Mouse (Mus musculus) liver, embryonic 11.5 days (tissue): ENCODE results near the gene Mxra7. TPM values are rescaled to one million over a fixed set of nuclear protein-coding genes. Genes with fewer than 3 reads are reported as not detected.
"Not testable (repeated sequence)": the region's sequence is repeated elsewhere in the genome, so short reads cannot be mapped to it uniquely, and the experiment has no call there.

ENCODE experiments used
- ATAC-seq: fragments of 200-750 bp; cut with Nextera tagmentation; replicated peaks from 2 replicates; pipeline ENCODE4 v1.8.0; 2017; ENCODE audit warnings: moderate number of reproducible peaks, mild to moderate bottlenecking, moderate TSS enrichment, moderate library complexity; ENCODE audit not compliant: low FRiP score
- DNase-seq: peaks from one replicate; pipeline ENCODE4 v3.0.0-alpha.2; 2017; ENCODE audit warnings: low spot score
- H3K27ac ChIP-seq: fragments of 300-500 bp; sonication (generic); 2 replicates; pipeline ENCODE4 v1.5.1; 2014; ENCODE audit warnings: mild to moderate bottlenecking, low read depth, low read length, control low read depth
- H3K27me3 ChIP-seq: fragments of 300-500 bp; sonication (generic); replicated peaks from 2 replicates; pipeline ENCODE4 v1.6.1; 2014; ENCODE audit warnings: low read length, mixed read lengths; ENCODE audit not compliant: control insufficient read depth, insufficient read depth
- H3K36me3 ChIP-seq: fragments of 300-500 bp; sonication (generic); 2 replicates; pipeline ENCODE4 v1.6.1; 2014; ENCODE audit warnings: mild to moderate bottlenecking, low read length, moderate library complexity, mixed read lengths; ENCODE audit not compliant: control insufficient read depth, insufficient read depth
- H3K4me1 ChIP-seq: fragments of 300-500 bp; sonication (generic); replicated peaks from 2 replicates; pipeline ENCODE4 v1.6.1; 2014; ENCODE audit warnings: low read length, mixed read lengths; ENCODE audit not compliant: control insufficient read depth, insufficient read depth
- H3K4me2 ChIP-seq: fragments of 300-500 bp; sonication (generic); 2 replicates; pipeline ENCODE4 v1.6.1; 2014; ENCODE audit warnings: mild to moderate bottlenecking, control low read depth, moderate library complexity
- H3K4me3 ChIP-seq: fragments of 300-500 bp; sonication (generic); 2 replicates; pipeline ENCODE4 v1.5.1; 2014; ENCODE audit warnings: low read depth, low read length, control low read depth
- H3K9ac ChIP-seq: fragments of 300-500 bp; sonication (generic); 2 replicates; pipeline ENCODE4 v1.6.1; 2014; ENCODE audit warnings: low read depth, low read length, control low read depth
- H3K9me3 ChIP-seq: fragments of 300-500 bp; sonication (generic); 2 replicates; pipeline ENCODE4 v1.6.1; 2016; ENCODE audit warnings: low read length, inconsistent platforms, mixed read lengths; ENCODE audit not compliant: control insufficient read depth
- WGBS: fragments of 180-500 bp; shearing (Covaris S2); extraction: QIAGEN DNeasy Blood & Tissue Kit; methylation state at CpG from one replicate; pipeline ENCODE4 v1.1.7; 2014; 5-methylcytosine and 5-hydroxymethylcytosine counted together
- polyA plus RNA-seq: library from polyadenylated mRNA; unstranded; fragments of >200 nt; fragmentation: Nextera tagmentation; extraction: Ambion mirVana; gene quantifications from 2 replicates; pipeline ENCODE4 v1.2.1, GENCODE M21; 2014

Mxra7 gene
- polyA plus RNA-seq, 1 experiment from 2014 or later, result 9.3 TPM

DNA sequence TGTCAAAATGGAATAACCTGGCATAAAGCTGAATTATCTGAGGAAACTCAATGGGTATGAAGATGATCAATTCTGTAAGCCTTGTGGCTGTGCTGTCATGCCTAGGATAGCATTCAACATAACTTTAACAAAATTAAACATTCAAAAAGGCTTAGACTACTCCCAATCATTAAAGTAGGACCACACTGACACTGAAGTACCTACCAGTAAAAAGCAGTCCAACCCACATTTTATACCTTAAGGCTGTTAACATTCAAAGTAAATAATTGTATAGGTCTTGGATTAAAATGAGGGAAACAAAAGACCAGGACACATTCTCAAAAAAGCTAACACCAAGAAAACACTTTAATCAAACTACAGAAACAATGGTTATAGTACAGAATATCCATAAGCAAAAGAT is 21.7 kb upstream of the Mxra7 start:
- Histone ChIP-seq H3K4me2 (peak overlapping the region; percentile 41), H3K36me3 (peaks cover 21% of the 10 kb centered on the region), H3K27ac (no peak overlapping the region), H3K4me1 (peaks cover 15% of the 10 kb centered on the region), H3K9me3 (no peaks in the 10 kb centered on the region), H3K4me3 (0 out of 2 replicates have a peak overlapping the region, but pooled peaks have one; percentile 17), H3K27me3 (no peaks in the 10 kb centered on the region), H3K9ac (no peak overlapping the region)
- ATAC-seq, result no peak
- no peak for DNase-seq

DNA sequence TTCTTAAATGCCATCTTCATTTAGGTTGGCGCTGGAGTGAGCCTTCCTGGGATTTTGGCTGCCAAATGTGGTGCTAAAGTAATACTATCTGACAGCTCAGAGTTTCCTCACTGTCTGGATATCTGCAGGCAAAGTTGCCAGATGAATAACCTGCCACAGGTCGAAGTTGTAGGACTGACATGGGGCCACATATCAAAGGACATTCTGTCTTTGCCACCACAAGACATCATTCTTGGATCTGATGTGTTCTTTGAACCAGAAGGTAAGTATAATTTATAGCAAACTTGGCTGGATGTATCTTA is 21.0 kb upstream of the Mxra7 start:
- peak overlapping the region; percentile 17 for H3K4me3 ChIP-seq
- H3K36me3 ChIP-seq, result peaks cover 21% of the 10 kb centered on the region
- not testable (repeated sequence) for H3K9ac ChIP-seq, H3K4me2 ChIP-seq, DNase-seq, ATAC-seq, H3K27ac ChIP-seq, H3K27me3 ChIP-seq, H3K9me3 ChIP-seq
- H3K4me1 ChIP-seq, result peaks cover 14% of the 10 kb centered on the region
- whole genome bisulfite sequencing, result 60% methylated on average over 2 of the region's 2 CpGs

DNA sequence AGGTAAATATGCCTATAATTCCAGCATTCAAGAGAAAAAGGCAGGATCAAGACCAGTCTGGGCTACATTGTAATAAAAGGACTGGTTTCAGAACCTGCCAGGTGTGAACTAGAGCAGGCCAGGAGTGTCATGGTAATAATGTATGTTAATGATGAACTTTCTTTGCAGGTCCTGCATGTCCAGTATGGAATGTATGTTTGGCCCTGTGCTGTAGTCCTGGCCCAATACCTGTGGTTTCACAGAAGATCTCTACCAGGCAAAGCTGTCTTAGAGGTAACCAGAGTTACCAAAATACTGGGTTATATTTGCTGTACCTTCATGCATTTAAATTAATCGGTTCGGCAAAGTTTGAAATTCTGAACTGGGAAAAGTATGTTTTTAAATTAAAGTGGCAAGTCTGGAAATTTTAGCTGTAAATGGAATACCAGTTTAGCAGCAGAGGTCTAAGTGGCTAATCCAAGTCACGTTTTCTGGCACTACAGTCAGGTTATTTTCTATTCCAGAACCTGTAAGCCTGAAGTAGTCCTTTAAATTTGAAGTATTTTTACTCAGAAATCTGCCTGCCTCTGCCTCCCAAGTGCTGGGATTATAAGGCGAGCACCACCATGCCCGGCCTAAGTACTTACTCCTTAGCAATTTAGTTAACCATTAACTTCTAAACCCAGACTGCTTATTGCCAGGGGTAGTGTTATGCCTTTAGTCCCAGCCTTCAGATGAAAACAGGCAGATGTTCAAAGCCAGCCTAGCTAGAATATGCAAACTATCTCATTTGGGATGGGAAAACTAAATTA is 20.4 kb upstream of the Mxra7 start:
- Histone ChIP-seq H3K9me3 (no peaks in the 10 kb centered on the region), H3K4me2 (no peak overlapping the region), H3K4me1 (peaks cover 14% of the 10 kb centered on the region), H3K27ac (no peak overlapping the region), H3K27me3 (no peaks in the 10 kb centered on the region), H3K9ac (no peak overlapping the region), H3K36me3 (peaks cover 21% of the 10 kb centered on the region), H3K4me3 (peak overlapping the region; percentile 17; the same call in 1 of the 2 replicates)
- ATAC-seq, result no peak
- no peak for DNase-seq
- WGBS, result 70% methylated on average over 5 of the region's 5 CpGs

DNA sequence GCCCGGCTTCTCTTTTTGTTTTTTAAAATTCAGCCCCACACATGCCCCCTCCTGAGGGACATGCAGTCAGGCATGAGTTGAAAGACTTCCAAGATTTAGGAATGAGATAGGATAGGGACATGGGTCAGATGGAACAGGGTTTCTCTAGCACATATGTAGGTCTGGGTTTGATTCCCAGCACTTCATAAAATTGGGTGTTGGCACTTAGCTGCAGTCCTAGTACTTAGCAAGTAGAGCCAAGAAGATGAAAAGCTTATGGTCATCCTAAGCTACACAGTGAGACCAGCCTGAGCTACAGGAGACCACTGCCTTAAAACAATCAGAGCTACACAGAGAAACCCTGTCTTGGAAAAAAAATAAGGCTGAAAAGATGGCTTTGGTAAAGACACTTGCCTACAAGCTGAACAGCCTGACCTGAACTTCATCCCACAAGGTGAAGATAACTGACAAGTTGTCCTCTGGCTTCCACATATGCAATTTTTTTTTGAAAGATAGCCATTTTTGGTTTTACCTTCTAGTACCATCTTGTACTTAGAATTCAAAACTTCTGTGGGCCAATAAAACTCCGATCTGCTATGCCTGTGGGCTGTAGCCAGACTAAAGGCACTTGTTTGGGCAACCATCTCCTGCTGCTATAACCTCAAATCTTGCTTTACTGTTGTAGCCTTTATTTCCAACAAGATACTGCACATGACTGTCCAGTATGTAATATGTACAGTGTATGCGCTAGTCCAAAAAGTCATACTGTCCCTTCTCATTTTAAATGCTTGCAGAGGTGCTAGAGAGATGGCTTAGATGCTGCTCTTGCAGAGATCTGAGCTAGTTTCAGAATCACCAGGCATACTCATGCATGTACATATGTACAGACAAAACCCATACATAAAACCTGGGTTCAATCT is 19.6 kb upstream of the Mxra7 start:
- H3K4me2 ChIP-seq, result no peak overlapping the region
- H3K9me3 ChIP-seq, result no peaks in the 10 kb centered on the region
- peaks cover 21% of the 10 kb centered on the region for H3K36me3 ChIP-seq
- DNase-seq (no peak), ATAC-seq (no peak)
- H3K27me3 ChIP-seq, result no peaks in the 10 kb centered on the region
- H3K4me3 ChIP-seq, result no peak overlapping the region
- no peak overlapping the region for H3K27ac ChIP-seq
- H3K9ac ChIP-seq, result no peak overlapping the region
- WGBS, result 92% methylated on average over 3 of the region's 3 CpGs
- H3K4me1 ChIP-seq, result peaks cover 14% of the 10 kb centered on the region

DNA sequence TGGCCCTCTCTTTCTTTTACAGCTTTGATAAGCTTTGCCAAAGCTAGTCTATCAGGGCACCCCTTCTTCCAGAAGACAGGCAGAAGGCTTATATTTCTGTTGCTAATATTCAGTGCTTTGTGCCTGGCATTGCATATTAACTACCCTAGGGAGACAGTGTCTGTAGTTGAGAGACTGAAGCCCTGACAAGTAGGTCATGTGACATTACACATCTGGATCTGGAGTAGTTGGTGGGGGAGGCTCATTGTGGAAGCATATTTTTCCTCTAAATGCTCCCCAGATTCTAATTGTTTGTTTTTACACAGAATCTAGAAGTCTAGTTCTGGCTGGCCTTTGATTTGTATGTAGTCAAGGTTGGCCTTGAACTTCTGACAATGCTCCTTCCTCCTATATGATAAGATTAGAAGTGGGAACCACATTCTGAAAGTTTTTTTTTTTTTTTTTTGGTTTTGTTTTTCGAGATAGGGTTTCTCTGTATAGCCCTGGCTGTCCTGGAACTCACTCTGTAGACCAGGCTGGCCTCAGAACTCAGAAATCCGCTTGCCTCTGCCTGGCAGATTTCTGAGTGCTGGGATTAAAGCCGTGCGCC is 18.8 kb upstream of the Mxra7 start:
- Histone ChIP-seq H3K4me1 (peaks cover 14% of the 10 kb centered on the region), H3K9me3 (no peaks in the 10 kb centered on the region), H3K27ac (0 out of 2 replicates have a peak overlapping the region, but pooled peaks have one; percentile 19), H3K9ac (no peak overlapping the region), H3K4me3 (no peak overlapping the region), H3K4me2 (no peak overlapping the region), H3K27me3 (no peaks in the 10 kb centered on the region), H3K36me3 (peaks cover 21% of the 10 kb centered on the region)
- ATAC-seq (no peak), DNase-seq (no peak)
- WGBS, result 73% methylated on average over 4 of the region's 4 CpGs

DNA sequence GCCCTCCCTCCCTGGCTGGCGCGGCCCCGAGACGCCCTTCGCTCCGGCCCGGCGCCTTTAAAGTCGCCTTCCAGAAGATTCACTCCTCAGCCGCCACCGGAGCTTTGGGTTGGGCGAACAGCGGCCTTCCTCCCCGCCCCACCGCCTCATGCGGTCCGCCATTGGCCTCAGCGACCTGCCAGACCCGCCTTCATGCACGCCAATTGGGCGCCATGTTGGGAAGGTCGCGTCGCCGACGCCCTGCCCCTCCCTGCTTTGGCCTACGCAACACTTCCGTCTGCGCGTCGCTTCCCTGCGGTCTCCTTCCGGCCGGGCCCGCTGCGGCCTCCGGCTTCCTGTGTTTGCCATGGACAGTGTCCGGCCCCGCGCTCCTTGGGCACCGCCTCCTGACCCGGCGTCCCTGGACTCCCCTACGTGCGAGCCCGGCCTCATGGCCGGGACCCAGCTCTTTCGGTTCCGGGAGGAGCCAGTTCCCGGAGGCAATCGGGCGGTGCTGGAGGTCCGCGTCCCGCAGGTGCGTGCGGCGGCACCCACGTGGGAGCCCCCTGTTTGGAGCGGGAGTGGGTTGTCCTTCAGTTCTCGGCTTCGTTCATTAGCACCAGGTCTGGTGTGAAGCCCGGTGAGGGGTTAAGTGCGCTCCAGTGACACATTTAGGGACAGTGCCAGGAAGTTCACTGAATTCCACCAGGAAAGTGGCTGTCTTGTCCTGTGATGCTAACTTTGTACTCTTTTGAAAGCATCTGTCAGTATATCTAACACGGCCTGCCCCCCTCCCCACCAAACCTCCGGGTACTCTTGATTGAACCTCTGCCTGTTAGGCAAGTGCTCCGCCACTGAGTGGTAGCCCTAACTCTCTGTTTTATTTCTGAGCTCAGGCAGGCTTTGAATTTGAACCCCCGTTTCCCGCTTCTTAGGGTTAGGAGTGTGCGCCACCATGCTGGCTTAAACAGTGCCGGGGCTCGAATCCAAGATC is 15.7 kb upstream of the Mxra7 start, which contains the start of the genes Mettl23 and Jmjd6:
TSS of gene Mettl23 (plus strand) at position 18 of the 973 bp plus-strand sequence.
TSS of gene Jmjd6 (minus strand) at position 189 of the 973 bp plus-strand sequence.
- Histone ChIP-seq H3K4me1 (peaks cover 29% of the 10 kb centered on the region), H3K4me2 (peak within 1 kb of the TSS; percentile 93), H3K36me3 (peaks cover 28% of the 10 kb centered on the region), H3K4me3 (peak within 1 kb of the TSS; percentile 91), H3K9ac (peak within 1 kb of the TSS; percentile 96), H3K9me3 (no peaks in the 10 kb centered on the region), H3K27ac (peak within 1 kb of the TSS; percentile 99), H3K27me3 (no peaks in the 10 kb centered on the region)
- peak; percentile 92 for ATAC-seq
- peak; percentile 94 for DNase-seq
- under 1% methylated on average over 72 of the region's 72 CpGs for WGBS

DNA sequence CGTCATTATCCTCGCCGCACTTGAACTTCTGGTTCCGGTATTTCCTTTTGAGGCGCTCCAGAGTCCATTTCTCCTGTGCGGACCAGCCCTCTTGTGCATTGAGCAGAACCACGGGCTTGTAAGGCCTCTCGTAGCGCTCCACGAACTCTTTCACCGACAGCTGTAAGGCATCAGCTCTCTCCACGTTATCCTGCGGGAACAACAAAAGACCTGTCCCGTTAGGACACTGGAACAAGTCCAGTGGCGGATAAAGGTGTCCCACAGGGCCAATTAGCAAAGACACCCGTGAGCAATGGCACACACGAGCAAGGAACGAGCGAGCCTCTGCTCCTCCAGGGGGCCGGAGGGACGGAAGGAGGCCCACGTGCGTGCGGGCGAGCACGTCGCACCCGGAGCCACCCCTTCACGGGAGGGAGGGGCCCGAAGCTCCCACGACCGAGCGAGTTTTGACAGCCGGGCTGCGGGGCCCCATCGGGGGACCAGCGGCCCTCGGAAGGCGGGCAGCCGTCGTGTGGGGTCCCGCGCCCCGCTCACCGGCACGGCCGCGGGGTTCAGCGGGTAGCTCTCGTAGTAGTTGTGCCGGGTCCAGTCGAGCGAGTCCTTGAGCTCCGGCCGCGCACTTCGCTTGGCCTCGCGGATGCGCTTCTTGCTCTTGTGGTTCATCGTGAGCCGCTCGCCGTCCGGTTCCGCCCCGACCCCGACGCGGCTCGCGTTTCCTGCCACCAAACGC is 14.8 kb upstream of the Mxra7 start:
- peak overlapping the region; percentile 99 for H3K27ac ChIP-seq
- peak; percentile 85 for DNase-seq
- H3K9ac ChIP-seq, result peak overlapping the region; percentile 96
- WGBS, result under 1% methylated on average over 67 of the region's 73 CpGs
- peaks cover 33% of the 10 kb centered on the region for H3K36me3 ChIP-seq
- no peaks in the 10 kb centered on the region for H3K27me3 ChIP-seq
- H3K4me3 ChIP-seq, result peak overlapping the region; percentile 91
- H3K9me3 ChIP-seq, result no peaks in the 10 kb centered on the region
- peaks cover 29% of the 10 kb centered on the region for H3K4me1 ChIP-seq
- peak overlapping the region; percentile 93 for H3K4me2 ChIP-seq
- peak; percentile 66 for ATAC-seq
